Mouse (Mus musculus) lung, postnatal 0 days (tissue): ENCODE data around the gene Tada3.

Experiments
- CTCF ChIP-seq: IDR thresholded peaks from 2 replicates; pipeline ENCODE4 v1.5.1; 2016; ENCODE audit warnings: antibody characterized with exemption, mild to moderate bottlenecking
- EP300 ChIP-seq: IDR thresholded peaks from 2 replicates; pipeline ENCODE4 v1.6.1; 2016; ENCODE audit warnings: antibody characterized with exemption, mild to moderate bottlenecking, control low read depth

GRCm38 (mm10) chr6:113336852-113337620 is 40.6 kb downstream of the Tada3 start:
- TF ChIP-seq CTCF (no peak), EP300 (no peak)
